Mouse (Mus musculus): ENCODE data around the gene Arhgap45.

The Arhgap45 gene

DNA sequence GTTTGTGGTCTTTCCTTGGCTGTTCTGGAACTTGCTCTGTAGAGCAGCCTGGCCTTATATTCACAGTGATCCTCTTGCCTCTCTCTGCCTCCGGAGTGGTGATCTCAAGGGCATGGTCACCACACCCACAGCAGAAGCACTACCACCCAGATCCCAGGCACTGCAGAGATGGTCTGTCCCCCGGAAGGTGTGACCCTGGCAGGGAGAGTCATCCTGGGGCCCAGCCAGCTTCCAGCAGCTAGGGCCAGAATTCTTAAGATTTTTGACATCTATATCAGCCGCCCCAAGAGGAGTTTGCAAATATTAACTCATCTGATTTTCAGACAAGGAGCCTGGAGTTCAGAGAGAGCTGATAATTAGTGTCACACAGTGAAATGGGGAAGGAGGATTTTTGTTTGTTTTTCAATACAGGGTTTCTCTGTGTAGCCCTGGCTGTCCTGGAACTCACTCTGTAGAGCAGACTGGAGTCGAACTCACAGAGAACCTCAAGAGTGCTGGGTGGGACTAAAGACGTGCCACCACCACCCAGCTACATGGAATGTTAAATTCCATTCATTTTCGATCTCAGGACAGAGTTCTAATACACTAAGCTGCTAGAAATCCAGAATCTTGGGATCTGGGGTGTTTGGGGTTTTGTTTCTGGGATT, 30.1 kb upstream of the Arhgap45 start:
- in situ Hi-C loops (cut with MboI, MseI) = loop anchor here in 1 of 2 experiments (5.0 to 10.0 kb wide), 3 partner anchors 46 to 158 kb away; partner anchors contain the start of genes Cbarp, Midn and Stk11

DNA sequence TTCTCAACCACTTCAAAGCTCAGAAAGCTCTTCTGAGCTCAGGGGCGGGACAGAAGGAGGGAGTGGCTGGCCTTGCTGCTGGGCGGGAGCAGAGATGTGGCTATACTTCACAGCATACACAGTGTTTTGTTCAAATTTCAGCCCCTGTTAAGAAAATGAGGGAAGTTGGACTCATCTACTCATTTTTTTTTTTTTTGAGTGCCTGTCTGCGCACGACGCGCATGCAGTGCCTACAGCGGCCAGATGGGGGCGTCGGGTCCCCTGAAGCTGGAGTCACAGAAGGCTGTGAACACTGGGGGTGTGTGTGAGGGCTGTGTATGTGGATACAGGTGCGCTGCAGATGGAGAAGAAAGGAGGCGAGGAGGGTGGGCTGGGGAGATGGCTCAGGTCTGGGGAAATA, 29.5 kb upstream of the Arhgap45 start:
- in situ Hi-C loops (cut with MboI, MseI) = loop anchor here in 1 of 2 experiments (5.0 to 10.0 kb wide), 3 partner anchors 45 to 158 kb away; partner anchors contain the start of genes Cbarp, Midn and Stk11

DNA sequence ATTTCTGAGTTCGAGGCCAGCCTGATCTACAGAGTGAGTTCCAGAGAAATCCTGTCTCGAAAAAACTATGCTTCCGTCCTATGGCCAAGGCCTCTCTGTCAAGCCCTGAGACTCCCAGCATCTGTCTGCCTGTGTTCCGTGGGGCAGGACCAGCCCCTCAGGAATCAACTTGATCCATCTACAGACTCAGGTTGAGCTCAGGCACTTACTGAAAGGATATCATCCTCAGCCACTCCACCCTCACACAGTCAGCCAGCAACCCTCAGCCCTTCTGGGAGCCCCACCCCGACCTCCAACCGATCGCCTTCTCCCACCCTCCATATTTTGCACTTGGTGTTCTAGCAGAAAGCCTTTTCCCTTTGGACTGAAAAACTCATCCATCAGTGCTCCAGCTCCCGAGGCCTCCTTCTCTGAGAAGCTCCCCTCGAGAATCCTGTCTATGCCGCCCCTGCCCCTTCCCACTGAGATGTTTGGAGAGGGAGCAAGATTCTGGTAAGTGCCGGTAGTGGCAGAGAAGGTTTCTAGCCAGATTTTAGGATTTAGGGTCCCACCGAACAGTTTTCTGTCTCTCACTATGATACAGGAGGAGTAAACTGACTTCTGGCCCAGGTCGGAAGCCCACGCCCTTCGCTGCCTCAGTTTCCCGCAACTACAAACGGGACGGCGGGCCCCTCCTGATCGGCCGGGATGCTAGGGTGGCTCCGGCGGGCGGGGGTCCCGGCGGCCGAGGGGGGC, 28.5 kb upstream of the Arhgap45 start:
- in situ Hi-C loops (cut with MboI, MseI) = loop anchor here in 1 of 2 experiments (5.0 to 10.0 kb wide), 3 partner anchors 44 to 157 kb away; partner anchors contain the start of genes Cbarp, Midn and Stk11

DNA sequence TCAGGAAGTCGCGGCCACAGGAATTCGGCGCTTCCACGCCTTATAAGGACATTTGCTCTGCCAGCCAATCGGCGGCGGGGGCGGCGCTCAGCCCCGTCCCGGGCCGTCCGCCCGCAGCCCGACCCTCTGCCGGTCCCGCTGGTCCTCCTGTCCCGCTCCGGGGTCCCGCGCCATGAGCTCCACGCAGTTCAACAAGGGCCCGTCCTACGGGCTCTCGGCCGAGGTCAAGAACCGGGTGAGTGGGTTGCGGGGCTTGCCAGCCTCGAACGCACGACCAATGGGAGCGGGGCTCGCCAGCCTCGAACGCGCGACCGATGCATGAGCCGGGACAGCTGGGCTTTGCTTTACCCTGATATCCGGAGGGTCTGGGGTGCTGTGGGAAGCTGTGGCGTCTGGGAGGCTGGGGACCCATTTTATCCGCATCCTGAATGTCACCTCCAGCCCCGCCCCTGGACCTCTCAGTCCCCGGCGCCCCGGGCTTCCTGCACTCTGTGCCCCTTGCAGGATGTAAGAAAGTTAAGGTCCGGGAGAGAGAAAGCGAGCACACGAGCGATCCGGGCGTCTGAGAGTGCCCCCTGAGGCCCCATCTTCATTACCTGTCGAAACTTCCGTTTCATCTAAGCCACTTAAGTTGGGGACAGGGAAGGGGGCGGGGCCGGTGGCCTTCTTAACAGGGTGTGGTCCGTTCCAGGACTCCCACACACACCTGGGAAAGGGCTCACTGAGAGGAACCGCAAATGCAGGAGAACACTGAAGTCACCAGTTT, 27.8 kb upstream of the Arhgap45 start, which contains the start of gene Cnn2:
Gene Cnn2, plus strand, starts transcription at position 79 of the 766 bp plus-strand sequence.
- in situ Hi-C loops (cut with MboI, MseI) = loop anchor here in 1 of 2 experiments (5.0 to 10.0 kb wide), 3 partner anchors 44 to 156 kb away; partner anchors contain the start of genes Cbarp, Midn and Stk11

DNA sequence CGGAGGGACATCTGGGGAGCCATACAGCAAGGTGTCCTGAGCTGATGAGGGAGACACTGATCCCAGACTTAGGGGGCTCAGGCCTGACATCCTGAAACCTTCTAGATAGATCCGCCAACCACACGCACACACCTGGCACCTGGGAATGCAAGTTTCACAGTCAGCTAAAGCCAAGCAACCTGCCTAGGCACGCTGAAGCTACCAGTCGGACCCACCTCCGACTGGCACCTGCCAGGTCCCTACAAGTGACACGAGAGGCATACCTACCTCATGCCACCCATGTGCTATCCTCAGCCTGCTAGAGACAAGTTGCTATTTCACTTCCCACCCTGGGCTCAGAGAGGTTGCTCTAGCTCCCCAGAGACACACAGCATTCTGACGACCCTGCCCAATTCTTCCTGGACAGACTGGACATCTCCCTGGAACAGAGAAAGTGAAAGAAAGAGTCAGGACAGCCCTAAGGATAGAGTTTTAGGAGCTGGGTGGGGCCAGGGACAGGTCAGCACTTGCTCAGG, 27.1 kb upstream of the Arhgap45 start:
- in situ Hi-C loops (cut with MboI, MseI) = loop anchor here in 1 of 2 experiments (5.0 to 10.0 kb wide), 3 partner anchors 43 to 155 kb away; partner anchors contain the start of genes Cbarp, Midn and Stk11

DNA sequence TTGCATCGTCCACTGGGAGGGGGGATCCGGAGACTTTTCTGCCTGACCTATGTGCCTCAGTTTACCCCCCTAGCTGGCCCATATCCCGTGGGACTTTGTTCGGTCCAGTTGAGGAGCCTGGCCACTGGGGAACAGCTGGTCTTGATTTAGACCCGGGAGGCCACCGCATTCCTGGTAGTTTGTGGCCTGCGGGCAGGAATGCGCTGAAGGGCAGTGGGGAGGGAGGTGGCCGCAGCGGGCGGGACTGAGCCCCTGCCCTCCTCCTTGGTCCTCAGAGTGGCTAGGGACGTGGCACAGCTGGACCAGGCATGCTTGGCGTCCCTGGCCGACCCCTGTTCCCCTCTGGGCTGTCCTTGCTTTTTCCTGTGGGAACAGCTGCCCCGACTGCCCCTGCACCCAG, 26.6 kb upstream of the Arhgap45 start:
- in situ Hi-C loops (cut with MboI, MseI) = loop anchor here (5.0 to 10.0 kb wide), 4 partner anchors 42 to 155 kb away; partner anchors contain the start of genes Cbarp (in 1 of the 2), Midn (in 1 of the 2) and Stk11 (in 1 of the 2)

DNA sequence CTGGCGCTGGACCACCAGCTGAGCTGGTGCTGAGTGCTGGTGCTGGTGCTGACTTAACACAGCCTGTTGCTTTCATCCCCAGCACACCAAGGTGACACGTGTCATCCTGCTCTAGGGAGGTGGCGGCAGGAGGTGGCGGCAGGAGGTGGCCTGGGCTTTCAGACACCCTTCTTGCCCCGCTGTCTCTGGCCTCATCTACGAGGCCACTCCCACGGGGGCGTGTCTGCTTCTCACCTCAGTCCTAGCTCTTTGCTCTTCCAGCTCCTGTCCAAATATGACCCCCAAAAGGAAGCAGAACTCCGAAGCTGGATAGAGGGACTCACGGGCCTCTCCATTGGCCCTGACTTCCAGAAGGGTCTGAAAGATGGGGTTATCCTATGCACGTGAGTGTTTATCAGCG, 25.4 kb upstream of the Arhgap45 start:
- in situ Hi-C loops (cut with MboI, MseI) = loop anchor here in 1 of 2 experiments (5.0 kb wide), 1 partner anchor 66 kb away; no protein-coding TSS in a partner anchor

DNA sequence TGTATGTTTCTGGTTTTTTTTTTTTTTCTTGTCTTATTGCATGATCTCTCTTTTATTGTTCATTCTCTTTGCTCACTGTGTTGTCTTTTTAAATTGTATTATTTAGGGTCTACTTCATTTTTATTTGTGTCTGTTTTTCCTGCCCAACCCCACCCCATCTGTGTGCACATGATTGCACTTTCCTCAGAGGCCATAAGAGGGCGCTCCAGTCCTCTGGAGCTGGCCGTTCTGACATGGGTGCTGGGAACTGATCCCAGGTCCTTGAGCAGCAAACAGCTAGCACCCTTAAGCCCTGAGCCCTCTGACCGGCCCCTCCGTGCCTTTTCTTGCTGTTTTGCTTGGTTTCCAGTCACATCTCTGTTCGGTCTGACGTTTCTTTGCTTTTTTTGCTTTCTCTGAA, 24.9 kb upstream of the Arhgap45 start:
- in situ Hi-C loops (cut with MboI, MseI) = loop anchor here in 1 of 2 experiments (5.0 kb wide), 1 partner anchor 66 kb away; no protein-coding TSS in a partner anchor

DNA sequence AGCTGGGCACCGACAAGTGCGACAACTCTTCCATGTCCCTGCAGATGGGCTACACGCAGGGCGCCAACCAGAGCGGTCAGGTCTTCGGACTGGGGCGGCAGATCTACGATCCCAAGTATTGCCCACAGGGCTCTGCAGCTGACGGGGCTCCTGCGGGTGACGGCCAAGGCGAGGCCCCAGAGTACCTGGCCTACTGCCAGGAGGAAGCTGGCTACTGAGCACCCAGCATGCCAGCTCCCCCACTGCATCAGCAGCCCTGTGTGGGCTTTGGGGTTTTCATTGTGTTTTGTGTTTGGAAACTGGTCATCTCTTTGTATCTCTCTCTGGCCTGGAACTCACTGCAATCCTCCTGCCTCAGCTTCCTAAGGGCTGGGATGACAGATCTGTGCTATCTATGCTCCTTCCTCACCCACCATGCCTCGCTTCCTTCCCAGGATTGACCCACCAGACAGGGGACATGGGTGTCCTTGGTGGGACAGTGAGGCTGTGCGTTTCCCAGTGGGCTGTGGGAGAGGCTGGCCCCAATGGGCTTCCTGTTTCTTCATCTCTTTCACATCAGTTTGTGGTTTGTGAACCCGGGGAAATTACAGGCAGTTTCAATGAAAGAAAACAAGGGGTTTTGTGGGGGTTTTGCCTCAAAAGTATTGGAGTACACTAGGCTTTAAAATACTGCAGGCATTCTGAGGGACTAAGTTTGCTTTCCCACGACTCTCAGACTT, 21.9 kb upstream of the Arhgap45 start:
- in situ Hi-C loops (cut with MboI, MseI) = loop anchor here in 1 of 2 experiments (5.0 kb wide), 1 partner anchor 63 kb away; no protein-coding TSS in a partner anchor

DNA sequence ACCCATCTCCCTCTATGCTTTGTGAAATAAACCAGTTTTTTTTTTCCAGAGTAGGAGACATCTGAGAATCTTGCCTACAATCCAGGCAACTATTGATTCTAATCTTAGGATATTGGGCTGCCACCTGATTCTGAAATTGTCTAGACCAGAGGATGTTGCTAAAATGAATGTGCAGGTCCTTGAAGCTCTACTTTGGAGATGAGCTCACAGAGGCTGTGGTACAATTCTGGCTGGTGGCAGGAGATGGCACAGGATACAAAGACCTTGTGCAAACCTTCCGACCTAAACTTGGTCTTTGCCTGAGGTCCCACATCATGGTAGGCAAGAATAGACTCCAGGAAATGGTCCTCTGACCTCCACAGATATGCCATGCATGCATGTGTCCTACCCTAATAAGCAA, 20.8 kb upstream of the Arhgap45 start:
- in situ Hi-C loops (cut with MboI, MseI) = no loop called here

DNA sequence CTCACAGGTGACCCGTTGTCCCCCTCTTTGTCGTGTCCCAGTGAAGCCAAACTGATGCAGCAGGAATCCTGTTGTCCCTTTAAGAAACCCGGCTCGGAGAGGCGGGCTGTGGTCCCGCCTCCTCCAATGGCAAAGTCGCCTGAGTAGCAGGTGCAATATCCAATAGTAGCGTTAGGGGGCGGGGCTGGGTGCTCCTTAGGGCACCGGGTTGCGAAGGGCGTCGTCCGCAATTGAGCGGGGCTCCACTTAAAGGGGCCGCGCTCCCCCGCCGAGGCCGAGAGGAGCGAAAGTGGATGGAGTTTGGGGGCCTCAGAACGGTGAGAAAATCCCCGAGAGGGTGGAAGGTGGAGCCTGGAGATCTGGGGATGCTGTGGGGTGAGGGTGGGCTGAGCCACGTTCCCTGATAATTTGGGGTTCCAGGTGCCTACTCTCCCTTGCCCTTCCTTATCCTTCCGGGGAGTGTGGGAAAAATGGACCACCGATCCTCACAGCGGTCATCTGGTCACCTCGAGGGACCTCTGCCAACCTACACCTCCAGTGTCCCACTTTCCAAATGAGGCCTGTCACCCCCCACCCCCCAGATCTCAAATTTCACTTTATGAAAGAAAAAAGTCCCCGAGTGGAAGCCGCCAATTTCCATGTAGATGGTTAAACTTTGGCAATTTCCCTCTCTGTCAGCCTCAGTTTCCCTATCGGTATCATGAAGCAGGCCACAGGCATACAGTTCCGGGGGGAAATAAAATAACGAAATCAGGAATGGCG, 20.0 kb upstream of the Arhgap45 start, which contains the start of gene Abca7:
Gene Abca7, plus strand, starts transcription at position 223 of the 762 bp plus-strand sequence.
- in situ Hi-C loops (cut with MboI, MseI) = no loop called here

DNA sequence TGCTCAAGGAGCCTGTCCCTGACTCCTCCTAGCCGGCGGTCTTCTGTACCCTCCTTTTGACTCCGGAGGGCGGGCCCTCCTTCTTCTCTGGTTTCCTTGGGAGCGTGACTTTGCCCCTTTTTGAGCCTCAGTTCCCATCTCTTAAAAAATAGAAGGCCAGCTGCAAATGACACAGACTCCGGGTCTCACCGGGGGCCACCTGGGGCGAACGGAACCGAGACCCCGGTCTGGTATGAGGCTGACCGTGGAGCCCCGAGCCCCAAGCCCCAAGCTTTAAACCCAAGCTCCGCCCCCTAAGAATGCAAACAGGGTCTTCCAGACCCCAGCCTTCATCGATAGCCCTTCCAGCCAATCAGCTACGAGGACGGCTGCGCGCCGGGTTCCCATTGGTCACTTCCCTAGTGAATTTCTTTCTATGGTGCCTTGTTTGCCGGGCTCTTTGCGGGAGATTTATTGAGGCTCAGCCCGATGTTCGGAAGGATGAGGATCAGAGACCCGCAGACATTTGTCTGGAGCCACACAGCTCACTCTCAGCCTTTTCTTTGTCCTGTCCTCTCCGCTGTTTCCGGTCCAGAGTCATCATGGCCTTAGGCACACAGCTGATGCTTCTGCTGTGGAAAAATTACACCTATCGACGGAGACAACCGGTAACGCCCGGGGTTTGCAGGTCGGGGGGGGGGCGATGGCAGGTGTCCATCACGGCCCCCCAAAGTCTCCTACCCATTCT, 19.3 kb upstream of the Arhgap45 start:
- in situ Hi-C loops (cut with MboI, MseI) = no loop called here

DNA sequence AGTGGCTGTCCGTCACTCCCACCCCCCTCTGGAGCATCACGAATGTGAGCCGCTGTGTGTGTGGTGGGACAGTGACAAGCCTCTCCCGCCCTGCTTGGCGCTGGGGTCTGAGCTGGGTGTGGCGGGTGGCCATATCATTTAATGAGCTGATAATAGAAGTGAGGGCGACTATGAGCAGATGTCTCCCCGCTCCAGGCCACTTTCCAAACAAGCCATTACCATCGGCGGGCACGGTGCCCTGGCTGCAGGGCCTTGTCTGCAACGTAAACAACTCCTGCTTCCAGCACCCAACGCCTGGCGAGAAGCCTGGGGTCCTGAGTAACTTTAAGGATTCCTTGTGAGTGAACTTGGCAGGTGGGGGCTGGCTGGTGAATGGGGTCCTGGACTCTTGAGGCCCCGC, 18.6 kb upstream of the Arhgap45 start:
- in situ Hi-C loops (cut with MboI, MseI) = no loop called here

DNA sequence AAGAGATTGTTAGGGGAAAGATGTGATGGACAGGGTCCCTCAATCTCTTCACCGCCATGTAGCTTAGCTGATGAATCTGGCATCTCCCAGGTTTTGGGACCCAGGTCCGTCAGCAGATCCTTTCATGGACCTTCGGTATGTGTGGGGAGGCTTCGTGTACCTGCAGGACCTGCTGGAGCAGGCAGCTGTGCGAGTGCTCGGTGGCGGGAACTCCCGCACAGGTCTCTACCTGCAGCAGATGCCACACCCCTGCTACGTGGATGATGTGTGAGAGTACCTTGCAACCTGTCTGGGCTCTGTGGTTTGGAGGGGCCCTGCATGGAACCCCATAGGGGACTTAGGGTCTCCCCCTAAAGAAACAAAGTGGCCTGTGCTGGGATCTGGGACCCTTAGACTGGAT, 14.5 kb upstream of the Arhgap45 start:
- in situ Hi-C loops (cut with MboI, MseI) = no loop called here

DNA sequence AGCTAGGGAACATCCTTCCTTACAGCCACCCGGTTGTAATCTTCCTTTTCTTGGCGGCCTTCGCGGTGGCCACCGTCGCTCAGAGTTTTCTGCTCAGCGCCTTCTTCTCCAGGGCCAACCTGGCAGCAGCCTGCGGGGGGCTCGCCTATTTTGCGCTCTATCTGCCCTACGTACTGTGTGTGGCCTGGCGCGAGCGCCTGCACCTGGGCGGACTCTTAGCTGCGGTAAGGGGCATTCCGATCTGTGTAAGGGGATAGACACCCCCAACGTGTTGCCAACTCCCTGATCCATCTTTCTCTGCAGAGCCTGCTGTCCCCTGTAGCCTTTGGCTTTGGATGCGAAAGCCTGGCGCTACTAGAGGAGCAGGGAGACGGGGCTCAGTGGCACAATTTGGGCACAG, 13.6 kb upstream of the Arhgap45 start:
- in situ Hi-C loops (cut with MboI, MseI) = no loop called here

DNA sequence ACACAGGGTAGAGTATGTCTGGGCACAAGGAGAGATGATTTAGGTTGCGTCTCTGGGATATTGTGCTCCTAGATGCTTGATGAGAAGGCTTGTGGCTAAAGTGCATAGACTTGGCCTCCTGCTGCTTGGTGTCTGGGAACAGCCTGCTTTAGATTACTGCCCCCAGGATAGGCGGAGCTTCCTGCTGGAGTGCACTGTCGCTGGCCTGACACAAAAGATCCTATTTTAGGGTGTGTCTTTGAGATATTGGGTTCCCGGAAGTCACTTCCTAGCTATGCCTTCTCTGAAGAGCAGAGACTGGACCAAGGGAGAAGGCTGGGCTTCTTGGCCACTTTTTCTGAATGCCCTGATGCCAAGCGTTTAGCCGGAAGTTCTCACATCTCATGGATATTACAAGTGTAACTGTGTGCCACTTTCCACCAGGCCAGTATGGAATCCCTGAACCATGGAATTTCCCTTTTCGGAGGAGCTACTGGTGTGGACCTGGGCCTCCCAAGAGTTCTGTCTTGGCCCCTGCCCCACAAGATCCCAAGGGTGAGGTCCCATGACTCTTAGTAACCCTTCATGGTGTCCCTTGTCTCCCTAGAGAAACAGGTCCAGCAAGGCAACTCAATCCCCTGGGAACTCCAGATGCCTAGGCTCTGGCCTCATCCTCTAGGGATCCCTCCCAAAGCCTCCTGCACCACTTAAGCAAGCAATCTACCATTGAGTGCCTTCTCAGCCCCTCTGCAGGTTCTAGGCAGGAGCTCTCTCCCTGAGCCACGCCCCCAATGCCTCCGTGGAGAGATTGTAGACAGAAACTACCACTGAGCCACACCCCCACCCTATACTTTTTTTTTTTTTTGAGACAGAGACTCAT, 12.8 kb upstream of the Arhgap45 start:
- in situ Hi-C loops (cut with MboI, MseI) = no loop called here

DNA sequence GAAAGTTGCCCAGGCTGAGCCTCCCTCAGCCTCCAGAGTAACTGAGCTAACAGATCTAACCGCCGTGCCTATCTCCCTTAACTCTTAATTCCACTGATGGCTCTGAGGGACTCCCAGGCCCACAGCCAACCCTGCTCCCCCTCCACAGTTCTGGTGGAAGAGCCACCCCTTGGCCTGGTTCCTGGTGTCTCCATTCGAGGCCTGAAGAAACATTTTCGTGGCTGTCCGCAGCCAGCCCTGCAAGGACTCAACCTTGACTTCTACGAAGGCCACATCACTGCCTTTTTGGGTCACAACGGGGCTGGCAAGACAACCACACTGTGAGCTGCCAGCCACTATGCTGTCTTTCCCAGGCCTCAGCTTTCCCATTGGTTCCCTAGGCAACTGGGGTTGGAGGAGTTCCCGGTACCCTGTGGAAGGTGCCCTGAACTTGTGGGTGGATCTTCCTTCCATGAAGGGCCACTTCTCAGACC, 12.2 kb upstream of the Arhgap45 start:
- in situ Hi-C loops (cut with MboI, MseI) = no loop called here

DNA sequence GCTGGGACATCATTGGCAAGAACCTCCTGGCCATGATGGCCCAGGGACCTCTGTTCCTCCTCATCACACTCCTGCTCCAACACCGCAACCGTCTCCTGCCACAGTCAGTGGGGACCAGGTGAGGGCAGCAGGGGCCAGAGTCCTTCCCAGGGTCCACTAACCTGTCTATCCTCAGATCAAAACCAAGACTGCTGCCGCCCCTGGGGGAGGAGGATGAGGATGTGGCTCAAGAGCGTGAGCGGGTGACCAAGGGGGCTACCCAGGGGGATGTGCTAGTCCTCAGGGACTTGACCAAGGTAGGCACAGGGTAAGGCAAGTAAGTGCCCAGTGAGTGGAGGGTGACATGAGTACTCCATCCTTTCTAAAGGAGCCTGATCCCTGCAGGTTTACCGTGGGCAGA, 4.7 kb upstream of the Arhgap45 start:
- in situ Hi-C loops (cut with MboI, MseI) = no loop called here
